Mouse (Mus musculus) urinary bladder, postnatal 14 days (tissue): Measurements from ENCODE around the gene Fbxo30.
"Not testable (repeated sequence)": the region's sequence is repeated elsewhere in the genome, so short reads cannot be mapped to it uniquely, and the experiment has no call there.

Experiments
- DNase-seq: peaks from one replicate; pipeline ENCODE4 v3.0.0; 2021; ENCODE audit warnings: low spot score

Gene Fbxo30

GRCm38 (mm10) chr10:11280578-11281463 lies at the start of gene Fbxo30:
Fbxo30 (plus strand) TSS chr10:11281330.
- peak; percentile 89 for DNase-seq

GRCm38 (mm10) chr10:11233208-11233607 lies 47.9 kb upstream of the Fbxo30 start:
- DNase-seq: no peak

- DNase-seq: not testable (repeated sequence)
Observed at GRCm38 (mm10) chr10:11242988-11243387, 38.1 kb upstream of the Fbxo30 start.

GRCm38 (mm10) chr10:11248210-11248609 lies 32.9 kb upstream of the Fbxo30 start:
- DNase-seq: no peak

- no peak for DNase-seq
Observed at GRCm38 (mm10) chr10:11250247-11250997, 30.7 kb upstream of the Fbxo30 start.

- DNase-seq: not testable (repeated sequence)
Observed at GRCm38 (mm10) chr10:11253581-11253980, 27.5 kb upstream of the Fbxo30 start.

- DNase-seq: no peak
Observed at GRCm38 (mm10) chr10:11260119-11260518, 21.0 kb upstream of the Fbxo30 start.

GRCm38 (mm10) chr10:11262292-11262691 lies 18.8 kb upstream of the Fbxo30 start:
- DNase-seq: not testable (repeated sequence)

- not testable (repeated sequence) for DNase-seq
Observed at GRCm38 (mm10) chr10:11263795-11264194, 17.3 kb upstream of the Fbxo30 start.

- DNase-seq: no peak
Observed at GRCm38 (mm10) chr10:11269165-11269564, 12.0 kb upstream of the Fbxo30 start.

GRCm38 (mm10) chr10:11274431-11274830 lies 6.7 kb upstream of the Fbxo30 start:
- DNase-seq: no peak

- DNase-seq: no peak
Observed at GRCm38 (mm10) chr10:11280235-11280577, 924 bp upstream of the Fbxo30 start.

- DNase-seq: peak; percentile 37
Observed at GRCm38 (mm10) chr10:11281498-11282305, 572 bp downstream of the Fbxo30 start.

GRCm38 (mm10) chr10:11282306-11282631 lies 1.1 kb downstream of the Fbxo30 start:
- DNase-seq: no peak

- no peak for DNase-seq
Observed at GRCm38 (mm10) chr10:11298418-11298817, 17.3 kb downstream of the Fbxo30 start.

GRCm38 (mm10) chr10:11305365-11306053 lies 24.4 kb downstream of the Fbxo30 start:
- no peak for DNase-seq

- no peak for DNase-seq
Observed at GRCm38 (mm10) chr10:11306054-11306367, 24.9 kb downstream of the Fbxo30 start.

GRCm38 (mm10) chr10:11309866-11310265 lies 28.7 kb downstream of the Fbxo30 start:
- DNase-seq: no peak

GRCm38 (mm10) chr10:11310481-11310880 lies 29.4 kb downstream of the Fbxo30 start:
- DNase-seq: no peak

GRCm38 (mm10) chr10:11317856-11318454 lies 36.8 kb downstream of the Fbxo30 start:
- DNase-seq: not testable (repeated sequence)

- no peak for DNase-seq
Observed at GRCm38 (mm10) chr10:11319446-11319970, 38.4 kb downstream of the Fbxo30 start.
